Mouse (Mus musculus) myocyte (in vitro differentiated cells): ENCODE data around the gene Ttc19. TPM values are rescaled to one million over a fixed set of nuclear protein-coding genes. Genes with fewer than 3 reads are reported as not detected.
"Not testable (repeated sequence)": the region's sequence is repeated elsewhere in the genome, so short reads cannot be mapped to it uniquely, and the experiment has no call there.

Experiments
- H3K27me3 ChIP-seq: one replicate; pipeline ENCODE4 v1.6.1; 2011; ENCODE audit not compliant: control insufficient read depth, insufficient read depth, insufficient read length
- H3K36me3 ChIP-seq: one replicate; pipeline ENCODE4 v1.6.1; 2011; ENCODE audit not compliant: control insufficient read depth, insufficient read depth
- H3K4me2 ChIP-seq: one replicate; pipeline ENCODE4 v1.6.1; 2011; ENCODE audit warnings: low read depth, control low read depth
- H3K4me3 ChIP-seq: one replicate; pipeline ENCODE4 v1.5.1; 2011; ENCODE audit warnings: mild to moderate bottlenecking, control low read depth, moderate library complexity
- H3K79me2 ChIP-seq: one replicate; pipeline ENCODE4 v1.6.1; 2011; ENCODE audit not compliant: control insufficient read depth, insufficient read depth
- H3ac ChIP-seq: one replicate; pipeline ENCODE4 v1.6.1; 2011; ENCODE audit not compliant: control insufficient read depth, insufficient read length
- CEBPB ChIP-seq: IDR thresholded peaks from 2 replicates; pipeline ENCODE4 v1.6.1; 2011; ENCODE audit warnings: mild to moderate bottlenecking, moderate library complexity; ENCODE audit not compliant: poor library complexity, insufficient read depth, severe bottlenecking
- E2F4 ChIP-seq: IDR thresholded peaks from one replicate; pipeline ENCODE4 v1.6.1; 2011; ENCODE audit warnings: mild to moderate bottlenecking, control low read depth, moderate library complexity; ENCODE audit not compliant: insufficient read depth
- MAX ChIP-seq: IDR thresholded peaks from one replicate; pipeline ENCODE4 v1.6.1; 2011; ENCODE audit warnings: low read depth, mild to moderate bottlenecking, control low read depth
- MYOD1 ChIP-seq, 3 experiments: IDR thresholded peaks; one replicate each; pipeline ENCODE4 v1.6.1; 2011; ENCODE audit warnings: control low read depth in 2 of 3, low read depth in 2 of 3, mild to moderate bottlenecking in 2 of 3, moderate library complexity in 1 of 3; ENCODE audit not compliant: insufficient read length in 2 of 3, control insufficient read depth in 1 of 3
- MYOG ChIP-seq, 3 experiments: IDR thresholded peaks; one replicate each; pipeline ENCODE4 v1.6.1; 2011; ENCODE audit warnings: control low read depth in 2 of 3, low read depth in 2 of 3, mild to moderate bottlenecking in 2 of 3; ENCODE audit not compliant: insufficient read length in 2 of 3, control insufficient read depth in 1 of 3, insufficient read depth in 1 of 3
- POLR2A ChIP-seq: IDR thresholded peaks from one replicate; pipeline ENCODE4 v1.6.1; 2011; ENCODE audit warnings: low read depth, mild to moderate bottlenecking, control low read depth, moderate library complexity; ENCODE audit not compliant: insufficient read length
- POLR2AphosphoS2 ChIP-seq: IDR thresholded peaks from one replicate; pipeline ENCODE4 v1.6.1; 2011; ENCODE audit warnings: low read depth, control low read depth; ENCODE audit not compliant: insufficient read length
- REST ChIP-seq: IDR thresholded peaks from one replicate; pipeline ENCODE4 v1.6.1; 2011; ENCODE audit warnings: mild to moderate bottlenecking, control low read depth, moderate library complexity; ENCODE audit not compliant: insufficient read depth, insufficient read length
- SRF ChIP-seq: IDR thresholded peaks from one replicate; pipeline ENCODE4 v1.6.1; 2011; ENCODE audit warnings: low read depth; ENCODE audit not compliant: control insufficient read depth, insufficient read length
- TCF12 ChIP-seq: IDR thresholded peaks from one replicate; pipeline ENCODE4 v1.6.1; 2011; ENCODE audit warnings: mild to moderate bottlenecking, control low read depth; ENCODE audit not compliant: poor library complexity, insufficient read depth, severe bottlenecking
- TCF3 ChIP-seq: IDR thresholded peaks from one replicate; pipeline ENCODE4 v1.6.1; 2011; ENCODE audit warnings: low read depth, control low read depth; ENCODE audit not compliant: insufficient read length
- USF1 ChIP-seq: IDR thresholded peaks from one replicate; pipeline ENCODE4 v1.6.1; 2011; ENCODE audit warnings: low read depth, mild to moderate bottlenecking, control low read depth, moderate library complexity
- polyA plus RNA-seq: library from polyadenylated mRNA; unstranded; fragments of >200 nt; fragmentation: generic; extraction: Trizol; gene quantifications from one replicate; pipeline ENCODE4 v1.2.1, GENCODE M21; 2012; ENCODE audit warnings: missing spikeins

The Ttc19 gene
- polyA plus RNA-seq, 1 experiment, result 9.4 TPM

DNA sequence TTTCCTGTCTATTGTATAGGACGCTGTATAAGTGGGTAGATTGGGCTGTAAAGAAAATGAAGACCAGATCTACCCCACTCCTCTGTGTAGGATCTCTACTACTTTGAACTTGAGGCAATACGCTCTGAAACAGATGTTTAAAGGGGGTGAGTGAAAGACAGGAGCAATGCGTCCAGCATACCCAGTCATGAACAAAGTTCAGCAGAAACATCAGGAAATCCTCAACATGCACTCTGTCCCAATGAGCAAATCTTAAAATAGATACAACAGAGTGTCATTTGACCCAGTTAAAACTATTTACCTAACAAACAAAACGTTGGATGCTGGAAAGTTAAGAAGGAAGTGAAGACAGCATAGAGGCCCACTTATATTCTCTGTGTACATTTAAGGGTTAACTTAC lies 70.7 kb downstream of the Ttc19 start:
- H3K4me2 ChIP-seq, result no peak overlapping the region
- no peaks in the 10 kb centered on the region for H3K79me2 ChIP-seq
- H3K4me3 ChIP-seq, result no peak overlapping the region
- H3K27me3 ChIP-seq, result no peaks in the 10 kb centered on the region
- H3ac ChIP-seq, result no peak overlapping the region
- peaks cover 70% of the 10 kb centered on the region for H3K36me3 ChIP-seq
- TF ChIP-seq MAX (no peak), E2F4 (no peak), MYOG (IDR thresholded peaks at IDR 0.05; ENCODE audit: control insufficient read depth in 1 of 3, insufficient read depth in 1 of 3, insufficient read length in 2 of 3, low read depth in 2 of 3) (no peak), MYOD1 (IDR thresholded peaks at IDR 0.05; ENCODE audit: control insufficient read depth in 1 of 3, insufficient read length in 2 of 3, low read depth in 2 of 3) (no peak), TCF3 (no peak), SRF (no peak), REST (no peak), POLR2AphosphoS2 (no peak), TCF12 (no peak), POLR2A (no peak), USF1 (no peak)

DNA sequence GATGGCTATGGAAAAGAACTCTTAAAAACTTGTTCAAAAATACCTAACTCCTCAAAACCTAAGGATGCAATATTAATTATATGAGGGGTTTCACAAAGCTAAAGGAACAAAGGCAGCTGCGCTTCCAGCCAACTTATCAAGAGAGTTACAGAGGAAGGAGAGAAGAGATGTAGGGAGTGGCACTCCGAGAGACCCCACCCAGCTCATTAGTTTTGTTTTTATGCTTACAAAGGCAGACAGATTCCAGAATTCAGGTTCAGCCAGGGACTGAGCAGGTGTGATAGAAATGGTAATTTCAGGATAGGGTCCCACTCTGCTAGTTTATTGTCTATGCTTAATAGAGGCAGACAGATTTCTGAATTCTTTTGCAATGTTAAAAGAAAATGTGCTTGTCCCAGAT lies 73.9 kb downstream of the Ttc19 start:
- peaks cover 78% of the 10 kb centered on the region for H3K36me3 ChIP-seq
- no peak for TF ChIP-seq TCF12
- no peak overlapping the region for H3ac ChIP-seq

DNA sequence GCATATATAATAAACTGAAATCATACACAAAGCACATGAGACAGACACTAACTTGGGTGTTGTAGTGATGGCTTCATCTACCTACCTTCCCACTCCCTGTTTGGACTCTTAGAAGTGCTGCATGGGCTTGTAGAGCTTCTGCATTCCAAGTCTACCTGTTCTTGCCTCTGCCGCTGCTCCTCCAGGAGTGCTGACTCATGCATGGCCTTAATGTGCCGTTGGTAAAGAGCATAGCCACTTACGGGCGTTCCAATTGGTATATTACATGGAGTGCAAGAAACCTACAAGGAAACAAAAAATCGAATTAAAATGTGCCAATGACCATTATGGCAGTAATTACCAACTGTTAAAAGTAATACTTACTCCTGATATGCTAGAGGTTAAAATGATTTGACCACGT lies 85.6 kb downstream of the Ttc19 start:
- no peak overlapping the region for H3K4me3 ChIP-seq
- no peak overlapping the region for H3K4me2 ChIP-seq
- no peak overlapping the region for H3ac ChIP-seq
- TF ChIP-seq MYOG (IDR thresholded peaks at IDR 0.05; ENCODE audit: control insufficient read depth in 1 of 3, insufficient read depth in 1 of 3, insufficient read length in 2 of 3, low read depth in 2 of 3), result no peak
- no peak for TF ChIP-seq MYOD1 (IDR thresholded peaks at IDR 0.05; ENCODE audit: control insufficient read depth in 1 of 3, insufficient read length in 2 of 3, low read depth in 2 of 3)
- TF ChIP-seq MAX, result no peak
- no peak for TF ChIP-seq SRF
- TF ChIP-seq USF1, result no peak
- TF ChIP-seq REST, result no peak
- TF ChIP-seq POLR2A, result no peak
- no peak for TF ChIP-seq TCF12
- no peak for TF ChIP-seq CEBPB
- no peak for TF ChIP-seq TCF3
- TF ChIP-seq E2F4, result no peak
- TF ChIP-seq POLR2AphosphoS2, result no peak
- no peaks in the 10 kb centered on the region for H3K79me2 ChIP-seq
- H3K27me3 ChIP-seq, result no peaks in the 10 kb centered on the region
- H3K36me3 ChIP-seq, result peaks cover 36% of the 10 kb centered on the region

More for the DNA sequence above, 73.9 kb downstream of the Ttc19 start:
- Histone ChIP-seq H3K79me2 (no peaks in the 10 kb centered on the region), H3K4me3 (no peak overlapping the region), H3K27me3 (no peaks in the 10 kb centered on the region), H3K4me2 (no peak overlapping the region)

DNA sequence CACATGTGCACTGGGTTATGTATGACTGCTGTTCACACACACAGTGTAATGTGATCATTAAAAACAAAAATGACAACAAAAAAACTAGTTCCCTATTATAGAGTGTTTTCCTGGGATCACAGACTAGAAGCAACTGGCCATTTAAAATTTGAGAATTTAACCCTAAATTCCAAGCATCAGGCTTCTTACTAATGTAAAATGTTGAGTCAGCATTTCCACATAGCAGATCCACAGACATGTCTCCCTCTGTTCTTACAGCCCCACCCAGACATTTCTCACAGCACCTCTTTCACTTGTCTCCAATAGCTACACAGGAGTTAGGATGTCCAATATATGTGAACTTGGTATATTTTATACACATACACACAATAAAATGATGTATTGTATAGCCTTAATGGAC lies 88.7 kb downstream of the Ttc19 start:
- Histone ChIP-seq H3K4me2 (no peak overlapping the region), H3K79me2 (no peaks in the 10 kb centered on the region), H3K4me3 (no peak overlapping the region), H3K36me3 (peaks cover 28% of the 10 kb centered on the region), H3ac (no peak overlapping the region), H3K27me3 (no peaks in the 10 kb centered on the region)
- no peak for TF ChIP-seq POLR2AphosphoS2
- no peak for TF ChIP-seq E2F4
- TF ChIP-seq MAX, result no peak
- TF ChIP-seq MYOD1 (IDR thresholded peaks at IDR 0.05; ENCODE audit: control insufficient read depth in 1 of 3, insufficient read length in 2 of 3, low read depth in 2 of 3), result no peak
- TF ChIP-seq USF1, result no peak
- no peak for TF ChIP-seq POLR2A
- TF ChIP-seq REST, result no peak
- TF ChIP-seq MYOG (IDR thresholded peaks at IDR 0.05; ENCODE audit: control insufficient read depth in 1 of 3, insufficient read depth in 1 of 3, insufficient read length in 2 of 3, low read depth in 2 of 3), result no peak
- no peak for TF ChIP-seq SRF
- TF ChIP-seq CEBPB, result no peak
- no peak for TF ChIP-seq TCF3
- TF ChIP-seq TCF12, result no peak

DNA sequence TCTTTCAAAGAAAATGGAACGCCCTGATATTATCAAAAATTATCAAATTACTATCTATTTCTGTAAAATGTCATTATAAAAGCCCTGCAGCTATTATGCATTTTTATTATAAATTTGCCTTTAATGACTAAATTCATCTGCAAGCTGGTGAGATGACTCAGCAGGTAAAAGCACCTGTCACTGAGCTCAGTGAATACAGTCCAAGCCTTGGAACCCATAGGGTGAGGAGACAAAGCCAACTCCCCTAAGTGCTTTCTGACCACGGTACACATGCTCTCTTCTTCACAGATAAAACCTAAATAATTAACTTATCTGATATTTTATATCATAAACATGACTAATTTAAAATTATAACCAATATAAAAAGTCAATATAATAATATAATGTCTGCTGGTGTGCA lies 90.5 kb downstream of the Ttc19 start:
- TF ChIP-seq TCF3 (no peak), MAX (no peak), POLR2AphosphoS2 (no peak), MYOD1 (IDR thresholded peaks at IDR 0.05; ENCODE audit: control insufficient read depth in 1 of 3, insufficient read length in 2 of 3, low read depth in 2 of 3) (no peak), REST (no peak), E2F4 (no peak), USF1 (no peak), TCF12 (no peak), POLR2A (no peak), SRF (no peak), MYOG (IDR thresholded peaks at IDR 0.05; ENCODE audit: control insufficient read depth in 1 of 3, insufficient read depth in 1 of 3, insufficient read length in 2 of 3, low read depth in 2 of 3) (no peak), CEBPB (no peak)
- Histone ChIP-seq H3K36me3 (peaks cover 21% of the 10 kb centered on the region), H3K4me2 (no peak overlapping the region), H3K79me2 (no peaks in the 10 kb centered on the region), H3K27me3 (no peaks in the 10 kb centered on the region), H3K4me3 (no peak overlapping the region), H3ac (no peak overlapping the region)

DNA sequence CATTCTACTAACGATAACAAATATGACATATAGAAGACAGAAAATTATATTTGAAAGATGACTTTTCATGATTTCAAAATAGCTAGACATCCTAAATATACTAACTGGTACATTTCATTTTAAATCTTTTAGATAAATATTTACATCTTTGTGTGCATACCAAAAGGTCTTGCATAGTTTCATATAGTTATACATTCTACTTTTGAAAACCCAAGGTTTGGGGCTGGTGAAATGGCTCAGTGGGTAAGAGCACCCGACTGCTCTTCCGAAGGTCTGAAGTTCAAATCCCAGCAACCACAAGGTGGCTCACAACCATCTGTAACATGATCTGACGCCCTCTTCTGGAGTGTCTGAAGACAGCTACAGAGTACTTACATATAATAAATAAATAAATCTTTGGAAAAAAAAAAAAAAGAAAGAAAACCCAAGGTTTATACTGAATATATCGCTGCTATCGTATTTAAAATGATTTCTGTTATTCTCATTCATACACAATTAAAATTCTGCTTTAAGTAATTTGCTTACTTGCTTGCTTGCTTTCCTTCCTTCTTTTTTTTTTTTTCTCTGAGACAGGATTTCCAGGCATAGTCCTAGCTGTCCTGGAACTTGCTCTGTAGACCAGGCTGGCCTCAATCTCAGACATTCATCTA lies 96.1 kb downstream of the Ttc19 start:
- not testable (repeated sequence) for H3K4me3 ChIP-seq, H3K4me2 ChIP-seq, H3ac ChIP-seq, H3K79me2 ChIP-seq, H3K27me3 ChIP-seq
- peaks cover 64% of the 10 kb centered on the region for H3K36me3 ChIP-seq
